Mouse (Mus musculus) kidney, embryonic 16.5 days (tissue): ENCODE results near the gene Fbxo8. TPM values are rescaled to one million over a fixed set of nuclear protein-coding genes. Genes with fewer than 3 reads are reported as not detected.
A peak's percentile ranks its signal among the peaks of the same experiment; 100 is the strongest.

Source experiments
- ATAC-seq: fragments of 200-750 bp; cut with Nextera tagmentation; 2 replicates; pipeline ENCODE4 v1.8.0; 2017; ENCODE audit warnings: moderate TSS enrichment; ENCODE audit not compliant: low FRiP score, low TSS enrichment
- H3K27ac ChIP-seq: fragments of 300-500 bp; sonication (generic); 2 replicates; pipeline ENCODE4 v1.5.1; 2014; ENCODE audit warnings: low read length
- H3K27me3 ChIP-seq: fragments of 300-500 bp; sonication (generic); 2 replicates; pipeline ENCODE4 v1.6.1; 2014; ENCODE audit warnings: low read length, control low read depth, mixed read lengths; ENCODE audit not compliant: insufficient read depth
- H3K36me3 ChIP-seq: fragments of 300-500 bp; sonication (generic); 2 replicates; pipeline ENCODE4 v1.6.1; 2014; ENCODE audit warnings: low read length, control low read depth, mixed read lengths; ENCODE audit not compliant: insufficient read depth
- H3K4me1 ChIP-seq: fragments of 300-500 bp; sonication (generic); 2 replicates; pipeline ENCODE4 v1.6.1; 2014; ENCODE audit warnings: low read length, control low read depth, mixed read lengths; ENCODE audit not compliant: insufficient read depth
- H3K4me2 ChIP-seq: fragments of 300-500 bp; sonication (generic); replicated peaks from 2 replicates; pipeline ENCODE4 v1.6.1; 2014; ENCODE audit warnings: low read depth, low read length
- H3K4me3 ChIP-seq: fragments of 300-500 bp; sonication (generic); 2 replicates; pipeline ENCODE4 v1.5.1; 2014; ENCODE audit warnings: mild to moderate bottlenecking, low read length
- H3K9ac ChIP-seq: fragments of 300-500 bp; sonication (generic); replicated peaks from 2 replicates; pipeline ENCODE4 v1.6.1; 2014; ENCODE audit warnings: low read length
- H3K9me3 ChIP-seq: fragments of 300-500 bp; sonication (generic); 2 replicates; pipeline ENCODE4 v1.6.1; 2016; ENCODE audit warnings: low read length, control low read depth
- WGBS: fragments of 180-500 bp; shearing (Covaris S2); extraction: QIAGEN DNeasy Blood & Tissue Kit; methylation state at CpG from one replicate; pipeline ENCODE4 v1.1.7; 2014; 5-methylcytosine and 5-hydroxymethylcytosine counted together
- polyA plus RNA-seq: library from polyadenylated mRNA; unstranded; fragments of >200 nt; fragmentation: Nextera tagmentation; extraction: Ambion mirVana; gene quantifications from 2 replicates; pipeline ENCODE4 v1.2.1, GENCODE M21; 2015

Fbxo8 gene
- 48.6 and 48.8 TPM in 2 replicates for polyA plus RNA-seq

DNA sequence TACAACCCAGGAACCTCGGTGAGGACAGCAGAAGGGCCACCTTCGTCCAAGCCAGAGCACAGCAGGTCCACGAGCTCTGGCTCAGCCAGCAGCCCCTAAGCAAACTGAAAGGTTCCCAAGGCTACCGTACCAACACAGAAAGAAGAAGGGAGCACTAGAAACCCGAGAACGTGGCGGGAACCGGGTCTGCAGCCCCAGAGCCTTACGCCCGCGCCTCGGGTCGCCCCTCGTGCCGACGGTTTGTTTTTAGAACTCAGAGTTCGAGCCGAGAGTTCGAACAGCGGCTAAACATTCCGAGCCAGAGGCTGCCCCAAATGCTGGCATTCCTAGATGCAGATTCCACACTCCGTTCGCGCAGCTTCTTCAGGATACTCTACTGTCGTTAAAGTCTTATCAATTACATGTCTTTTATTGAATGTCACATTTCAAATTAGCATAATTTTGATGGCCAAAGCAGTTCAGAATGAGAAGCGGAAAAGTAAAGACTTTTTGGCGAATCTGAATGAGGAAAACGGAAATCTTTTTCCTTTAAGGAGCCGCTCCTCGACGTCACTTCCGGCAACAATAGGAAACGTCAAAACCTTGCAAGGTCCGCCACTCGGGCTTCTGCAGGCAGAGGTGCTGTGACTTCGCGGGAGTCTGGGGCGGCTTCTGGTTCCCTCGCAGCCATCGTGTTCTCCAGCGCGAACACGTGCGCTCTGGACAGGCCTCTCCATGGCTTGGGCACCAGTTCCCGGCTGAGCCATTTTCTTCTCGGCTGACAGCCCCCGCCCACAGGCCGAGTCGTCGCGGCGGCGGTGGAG is at the start of gene Fbxo8, which contains the start of gene Cep44:
Fbxo8 (plus strand) TSS at position 533 of the 803 bp plus-strand sequence.
Cep44 (minus strand) TSS at position 490 of the 803 bp plus-strand sequence.
- WGBS = under 1% methylated on average over 53 of the region's 53 CpGs
- H3K27ac ChIP-seq = peak within 1 kb of the TSS; percentile 83
- H3K36me3 ChIP-seq = no peaks in the 10 kb centered on the region

GRCm38 (mm10) chr8:56501911-56502310 is 49.0 kb upstream of the Fbxo8 start:
- no peaks in the 10 kb centered on the region for H3K4me1 ChIP-seq
- no peak overlapping the region for H3K27ac ChIP-seq
- H3K9me3 ChIP-seq = no peaks in the 10 kb centered on the region
- no peaks in the 10 kb centered on the region for H3K27me3 ChIP-seq
- H3K4me3 ChIP-seq = no peak overlapping the region
- ATAC-seq = peak; percentile 57; the same call in 1 of the 2 replicates
- no peak overlapping the region for H3K4me2 ChIP-seq
- H3K36me3 ChIP-seq = no peaks in the 10 kb centered on the region
- no peak overlapping the region for H3K9ac ChIP-seq

More for the DNA sequence above, at the start of gene Fbxo8, which contains the start of gene Cep44:
- H3K9me3 ChIP-seq = no peaks in the 10 kb centered on the region
- peak within 1 kb of the TSS; percentile 84 for H3K9ac ChIP-seq
- peak within 1 kb of the TSS; percentile 90 for H3K4me3 ChIP-seq
- ATAC-seq = peak; percentile 89
- H3K4me2 ChIP-seq = peak within 1 kb of the TSS; percentile 77
- H3K27me3 ChIP-seq = no peaks in the 10 kb centered on the region
- H3K4me1 ChIP-seq = peaks cover 13% of the 10 kb centered on the region

DNA sequence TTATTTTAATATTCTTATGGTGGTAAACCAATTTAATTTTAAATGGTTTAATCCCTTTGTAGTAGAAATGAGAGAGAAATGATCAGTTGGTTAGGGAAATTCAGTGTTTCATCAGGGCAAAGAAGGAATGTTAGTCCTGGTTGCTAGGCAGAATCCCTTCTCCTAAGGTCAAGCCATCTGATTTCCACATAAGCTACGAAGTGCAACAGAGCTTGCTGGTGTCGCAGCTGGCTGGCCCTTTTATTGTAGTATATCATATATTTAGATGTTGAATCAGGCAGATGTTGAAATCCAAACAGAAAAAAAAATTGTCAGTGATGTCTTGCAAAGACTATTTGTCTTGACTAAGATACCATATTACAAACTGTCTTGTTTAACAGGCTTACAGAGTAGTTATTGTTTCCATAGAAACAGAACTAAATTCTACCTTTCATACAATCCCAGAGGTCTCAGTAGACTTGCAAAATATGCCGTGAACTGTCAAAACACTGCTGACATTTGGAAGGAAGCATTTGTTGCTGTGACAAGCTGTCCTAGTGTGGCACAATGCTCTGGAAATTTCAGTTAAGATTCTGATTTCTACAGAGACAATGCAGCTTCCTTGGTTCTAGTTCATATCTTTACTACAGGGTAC is 42.5 kb upstream of the Fbxo8 start:
- H3K4me2 ChIP-seq = no peak overlapping the region

DNA sequence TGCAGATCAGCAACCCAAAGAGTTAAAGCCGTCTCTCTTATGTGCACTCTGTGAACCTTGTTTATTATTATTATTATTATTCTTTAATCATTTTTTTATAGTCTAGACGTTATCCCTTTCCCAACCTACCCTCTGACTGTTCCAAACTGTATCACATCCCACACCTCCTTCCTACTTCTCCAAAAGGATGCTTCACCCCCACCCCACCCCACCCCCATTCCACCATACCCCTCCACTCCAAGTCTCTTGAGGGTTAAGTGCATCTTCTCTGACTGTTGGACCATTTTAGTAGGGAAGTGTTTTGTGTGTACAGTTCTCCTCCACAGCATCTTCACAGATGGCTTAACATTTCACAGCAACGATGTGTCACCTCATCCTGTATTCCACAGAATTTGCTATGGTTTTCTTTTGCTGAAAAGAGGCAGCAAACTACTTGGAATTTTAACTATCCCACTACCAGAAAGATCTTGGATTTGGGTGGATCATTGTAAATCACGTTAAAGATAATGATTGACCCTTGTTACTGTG is 41.9 kb upstream of the Fbxo8 start:
- WGBS = 70% methylated on average over 4 of the region's 4 CpGs
- Histone ChIP-seq H3K27me3 (no peaks in the 10 kb centered on the region), H3K36me3 (no peaks in the 10 kb centered on the region), H3K4me2 (no peak overlapping the region), H3K9ac (no peak overlapping the region), H3K27ac (no peak overlapping the region), H3K9me3 (no peaks in the 10 kb centered on the region), H3K4me3 (no peak overlapping the region), H3K4me1 (no peaks in the 10 kb centered on the region)
- ATAC-seq = no peak

More for the DNA sequence above, 42.5 kb upstream of the Fbxo8 start:
- Histone ChIP-seq H3K27me3 (no peaks in the 10 kb centered on the region), H3K4me3 (no peak overlapping the region), H3K9ac (no peak overlapping the region), H3K9me3 (no peaks in the 10 kb centered on the region), H3K4me1 (no peaks in the 10 kb centered on the region), H3K27ac (no peak overlapping the region), H3K36me3 (no peaks in the 10 kb centered on the region)
- no peak for ATAC-seq
- 70% methylated on average over 3 of the region's 3 CpGs for WGBS

- Histone ChIP-seq H3K4me1 (no peaks in the 10 kb centered on the region), H3K27me3 (no peaks in the 10 kb centered on the region), H3K9me3 (no peaks in the 10 kb centered on the region), H3K36me3 (no peaks in the 10 kb centered on the region), H3K9ac (no peak overlapping the region), H3K4me2 (no peak overlapping the region), H3K4me3 (no peak overlapping the region), H3K27ac (no peak overlapping the region)
- 40% methylated on average over 6 of the region's 6 CpGs for WGBS
- ATAC-seq = no peak; the same call in 1 of the 2 replicates
These were observed 32.0 kb upstream of the Fbxo8 start for GRCm38 (mm10) chr8:56518848-56519247.

GRCm38 (mm10) chr8:56520249-56520648 is 30.6 kb upstream of the Fbxo8 start:
- ATAC-seq = 0 out of 2 replicates have a peak, but pooled peaks have one; percentile 35
- no peaks in the 10 kb centered on the region for H3K36me3 ChIP-seq
- no peak overlapping the region for H3K4me3 ChIP-seq
- H3K27me3 ChIP-seq = no peaks in the 10 kb centered on the region
- H3K9me3 ChIP-seq = no peaks in the 10 kb centered on the region
- no peaks in the 10 kb centered on the region for H3K4me1 ChIP-seq
- no peak overlapping the region for H3K27ac ChIP-seq
- no peak overlapping the region for H3K4me2 ChIP-seq
- no peak overlapping the region for H3K9ac ChIP-seq
- 94% methylated on average over 2 of the region's 2 CpGs for WGBS

DNA sequence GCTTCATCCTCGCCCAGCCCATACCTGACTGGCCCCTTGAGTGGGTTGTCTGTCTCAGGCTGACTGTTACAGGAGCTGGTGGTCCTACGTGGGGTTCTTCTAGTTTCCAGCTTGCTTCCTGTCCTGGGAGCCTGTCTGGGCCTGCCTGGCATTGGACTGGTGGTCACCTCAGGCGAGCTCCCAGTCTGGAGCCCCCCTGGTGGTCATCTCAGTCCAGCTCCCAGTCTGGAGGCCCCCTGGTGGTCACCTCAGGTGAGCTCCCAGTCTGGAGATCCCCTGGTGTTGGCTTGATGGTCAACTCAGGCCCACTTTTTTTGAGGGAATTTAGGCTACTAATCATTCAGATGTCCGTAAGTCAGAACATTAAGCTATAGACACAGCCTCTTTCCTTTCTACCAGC is 29.8 kb upstream of the Fbxo8 start:
- Histone ChIP-seq H3K4me1 (no peaks in the 10 kb centered on the region), H3K27me3 (no peaks in the 10 kb centered on the region), H3K36me3 (no peaks in the 10 kb centered on the region), H3K4me3 (no peak overlapping the region), H3K9me3 (no peaks in the 10 kb centered on the region), H3K9ac (no peak overlapping the region), H3K4me2 (no peak overlapping the region), H3K27ac (no peak overlapping the region)
- WGBS = 81% methylated on average over 4 of the region's 4 CpGs
- ATAC-seq = peak; percentile 31; the same call in 1 of the 2 replicates

- Histone ChIP-seq H3K4me3 (no peak overlapping the region), H3K27me3 (no peaks in the 10 kb centered on the region), H3K9me3 (no peaks in the 10 kb centered on the region), H3K9ac (no peak overlapping the region), H3K4me1 (no peaks in the 10 kb centered on the region), H3K4me2 (no peak overlapping the region), H3K27ac (no peak overlapping the region), H3K36me3 (peaks cover 8% of the 10 kb centered on the region)
- ATAC-seq = no peak
- WGBS = 85% methylated on average over 6 of the region's 6 CpGs
These were observed 22.0 kb upstream of the Fbxo8 start for GRCm38 (mm10) chr8:56528869-56529268.

DNA sequence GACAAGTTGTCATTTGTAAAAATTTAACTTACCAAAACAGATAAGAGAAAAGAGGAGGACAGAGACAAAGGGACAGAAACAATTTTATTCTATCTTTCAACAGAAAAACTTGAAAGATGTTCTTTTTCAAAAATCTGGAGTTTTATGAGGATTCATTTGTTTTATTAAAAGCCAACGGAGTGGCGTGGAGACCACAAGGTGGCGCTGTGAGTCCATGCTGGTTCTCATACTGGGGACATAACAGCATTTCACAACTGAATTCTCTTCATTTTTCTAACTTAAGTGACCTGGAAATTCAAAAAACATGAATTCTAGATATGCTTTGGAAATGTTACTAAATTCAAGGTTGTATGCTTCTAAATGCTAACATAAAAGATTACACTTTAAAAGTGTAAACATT is 20.5 kb upstream of the Fbxo8 start:
- Histone ChIP-seq H3K27me3 (no peaks in the 10 kb centered on the region), H3K4me2 (no peak overlapping the region), H3K9me3 (no peaks in the 10 kb centered on the region), H3K27ac (no peak overlapping the region), H3K4me1 (no peaks in the 10 kb centered on the region), H3K36me3 (peaks cover 10% of the 10 kb centered on the region), H3K4me3 (no peak overlapping the region), H3K9ac (no peak overlapping the region)
- ATAC-seq = no peak
- 5% methylated on average over 3 of the region's 3 CpGs for WGBS
